Mouse (Mus musculus): ENCODE results near the gene Ramp3. TPM values are rescaled to one million over a fixed set of nuclear protein-coding genes. Genes with fewer than 3 reads are reported as not detected.

Ramp3 gene
- total RNA-seq, 2 experiments from 2014 or later: 16.6 to 20.8 TPM

DNA sequence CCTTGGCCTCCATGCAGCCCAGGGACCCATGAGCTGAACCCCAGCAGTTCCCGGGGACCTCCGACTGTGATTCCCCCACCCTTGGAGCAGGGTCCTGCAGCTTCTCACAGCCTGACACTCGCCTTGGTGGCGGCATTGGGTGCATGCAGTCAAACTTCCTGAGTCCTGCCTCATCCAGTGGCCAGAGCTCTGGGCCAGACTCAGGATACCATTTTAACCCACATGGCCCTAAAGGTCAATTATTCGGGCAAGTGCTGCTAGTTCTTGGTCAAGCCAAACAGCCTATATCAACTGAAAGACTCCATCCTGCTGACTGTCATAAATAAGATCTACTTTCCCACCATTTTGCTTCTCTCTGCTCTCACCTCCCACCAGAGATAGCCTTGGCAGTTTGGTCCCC lies 62.4 kb downstream of the Ramp3 start:
- DNase-seq: no peak
- intact Hi-C loops (cut with DNase I): no loop called here

DNA sequence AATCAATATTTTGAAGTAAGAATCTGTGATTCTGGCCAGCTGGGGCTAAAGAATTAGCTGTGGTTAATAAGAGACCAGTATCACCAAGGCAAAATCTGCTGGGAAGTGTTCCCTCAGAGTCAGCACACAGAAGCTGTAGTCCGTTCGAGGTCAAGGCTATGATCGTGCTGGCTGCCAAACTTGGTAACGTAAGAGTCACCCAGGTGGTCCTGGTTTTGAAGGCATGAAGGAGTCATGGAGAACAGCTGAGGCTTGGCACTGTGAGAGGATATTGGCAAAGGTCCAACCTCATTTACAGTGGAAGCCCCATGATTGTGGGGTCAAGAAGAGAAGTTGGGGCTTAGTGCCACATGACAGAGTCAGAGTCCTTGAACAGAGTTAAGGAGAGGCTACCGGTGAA lies 68.6 kb downstream of the Ramp3 start:
- DNase-seq: no peak
- intact Hi-C loops (cut with DNase I): no loop called here

Other genes starting within 250 kb of the Ramp3 start
- 1,000 to 10,000 TPM; 2,159 to 2,195 TPM for gene Ppia, start 243.1 kb upstream of the Ramp3 start, total RNA-seq (2021)
- 10 to 100 TPM; 35.4 to 44.5 TPM for gene H2afv, start 214.1 kb upstream of the Ramp3 start, total RNA-seq (2021)
- 10 to 100 TPM; 88.1 to 89.5 TPM for gene Purb, start 182.6 kb upstream of the Ramp3 start, total RNA-seq (2021)
- gene Myo1g, start 137.6 kb upstream of the Ramp3 start, total RNA-seq (2021): under 1 TPM; 0.46 to 0.74 TPM
- 10 to 100 TPM; 55.6 to 58.9 TPM for gene Ccm2, start 111.6 kb upstream of the Ramp3 start, total RNA-seq (2021)
- 10 to 100 TPM; 94.4 to 99.0 TPM for gene Nacad, start 52.5 kb upstream of the Ramp3 start, total RNA-seq (2021)
- 10 to 100 TPM; 50.5 to 52.2 TPM for gene Tbrg4, start 32.5 kb upstream of the Ramp3 start, total RNA-seq (2021)
- not detected for gene Wap, start 19.9 kb upstream of the Ramp3 start, total RNA-seq (2021)
- not detected for gene Gm11983, start 179.1 kb downstream of the Ramp3 start, total RNA-seq (2021)

Measured in left cerebral cortex, postnatal 4 days (tissue).